16 mouse cellular contexts compared by ENCODE assay signal in genomic region chr7:25294960-25295722, GRCm38 (mm10). TPM values are rescaled to one million over a fixed set of nuclear protein-coding genes. Genes with fewer than 3 reads are reported as not detected.
DNase-seq lines count a peak whose midpoint lies in the region; ATAC-seq lines count a peak whose summit lies in the region.
"Had no signal": no experiment of that assay in that cellular context is flagged by ENCODE, and none has a peak within 500 bp of the region (broad histone marks: within the 10 kb centered on the region; RNA-seq: fewer than 3 reads in every experiment).

No protein-coding gene starts in this region.

- H3K4me3 ChIP-seq in hindbrain, embryonic 15.5 days: 0 out of 2 replicates have a peak overlapping the region, but pooled peaks have one; percentile 91
- H3K4me3 ChIP-seq in hindbrain, embryonic 16.5 days (ENCODE audit: low read length): no peak overlapping the region

- H3K4me2 ChIP-seq in hindbrain, embryonic 15.5 days: peak overlapping the region; percentile 69
- H3K4me2 ChIP-seq in hindbrain, embryonic 16.5 days (ENCODE audit: low read length): no peak overlapping the region

- ATAC-seq in hindbrain, embryonic 15.5 days (ENCODE audit: low FRiP score, low read depth): no peak
- no peak for ATAC-seq in hindbrain, embryonic 16.5 days

- no peaks in the 10 kb centered on the region for H3K9me3 ChIP-seq in hindbrain, embryonic 15.5 days
- H3K9me3 ChIP-seq in hindbrain, embryonic 16.5 days (ENCODE audit: control insufficient read depth, low read length): no peaks in the 10 kb centered on the region

- DNase-seq in cerebellum, adult 11-12 months: peak; percentile 28
- no peak for DNase-seq in cerebellum, adult 11 months
- DNase-seq in spleen, postnatal 4 days (ENCODE audit: low spot score in 2 of 2): peak; percentile 15 to 64
- no peak for DNase-seq in spleen, adult 12 weeks (ENCODE audit: low spot score)
- DNase-seq in adrenal gland, adult 18-20 months (ENCODE audit: low spot score in 2 of 2): no peak
- DNase-seq in right cerebral cortex, adult 2 months (ENCODE audit: low spot score in 2 of 2): no peak
- DNase-seq: adrenal gland, adult 8-10 months; heart, adult 18-20 months; kidney, adult 18-20 months; left cerebral cortex, postnatal 4 days; thymus, adult 2 months had no signal

- H3K27me3 ChIP-seq in hindbrain, embryonic 15.5 days: no peaks in the 10 kb centered on the region
- H3K27me3 ChIP-seq in hindbrain, embryonic 16.5 days (replicated peaks; ENCODE audit: control insufficient read depth, insufficient read depth, low read length): no peaks in the 10 kb centered on the region

- 0 out of 2 replicates have a peak overlapping the region, but pooled peaks have one; percentile 2 for H3K9ac ChIP-seq in hindbrain, embryonic 15.5 days
- H3K9ac ChIP-seq in hindbrain, embryonic 16.5 days (ENCODE audit: low read depth, low read length): no peak overlapping the region
- H3K9ac ChIP-seq: liver, embryonic 14.5 days had no signal

- H3K4me1 ChIP-seq in hindbrain, embryonic 15.5 days (replicated peaks): peaks cover 46% of the 10 kb centered on the region
- H3K4me1 ChIP-seq in hindbrain, embryonic 16.5 days (ENCODE audit: control insufficient read depth, insufficient read depth, low read depth, low read length): peaks cover 16% of the 10 kb centered on the region

- H3K36me3 ChIP-seq in hindbrain, embryonic 15.5 days: peaks cover 54% of the 10 kb centered on the region
- H3K36me3 ChIP-seq in hindbrain, embryonic 16.5 days (ENCODE audit: control insufficient read depth, insufficient read depth, low read length): peaks cover 35% of the 10 kb centered on the region

- WGBS in hindbrain, embryonic 15.5 days: 86% methylated on average over 12 of the region's 12 CpGs
- WGBS in hindbrain, embryonic 16.5 days: 90% methylated on average over 12 of the region's 12 CpGs

- no peak overlapping the region for H3K27ac ChIP-seq in hindbrain, embryonic 15.5 days (replicated peaks)
- no peak overlapping the region; the same call in 1 of the 2 replicates for H3K27ac ChIP-seq in hindbrain, embryonic 16.5 days (ENCODE audit: low read depth, low read length)
- H3K27ac ChIP-seq: liver, embryonic 14.5 days had no signal

RNA-seq across cellular contexts. Expression of gene Pafah1b3, which starts 2.6 kb away (rescaled TPM):
- 558 and 579 TPM in 2 replicates for polyA plus RNA-seq in hindbrain, embryonic 15.5 days (2015; fragmentation: Nextera tagmentation; extraction: Ambion mirVana)
- polyA plus RNA-seq in hindbrain, embryonic 16.5 days (2015; fragmentation: Nextera tagmentation; extraction: Ambion mirVana): 566 and 571 TPM in 2 replicates
- 10 to 100 TPM; 23.3 to 30.4 TPM for total RNA-seq in adrenal gland, adult 18-20 months (2021)

RNA-seq across cellular contexts. Expression of gene Prr19, which starts 6.1 kb away (rescaled TPM):
- 3.5 and 4.6 TPM in 2 replicates for polyA plus RNA-seq in hindbrain, embryonic 15.5 days (2015; fragmentation: Nextera tagmentation; extraction: Ambion mirVana)
- polyA plus RNA-seq in hindbrain, embryonic 16.5 days (2015; fragmentation: Nextera tagmentation; extraction: Ambion mirVana): 4.7 and 4.8 TPM in 2 replicates
- total RNA-seq in adrenal gland, adult 18-20 months (2021): not detected
- total RNA-seq: adrenal gland, adult 8-10 months; heart, adult 18-20 months; heart, postnatal 25 days; layer of hippocampus, postnatal 36 days had no signal

RNA-seq across cellular contexts. Expression of gene Tmem145, which starts 10.8 kb away (rescaled TPM):
- polyA plus RNA-seq in hindbrain, embryonic 15.5 days (2015; fragmentation: Nextera tagmentation; extraction: Ambion mirVana): 84.1 and 101 TPM in 2 replicates
- 78.7 and 85.0 TPM in 2 replicates for polyA plus RNA-seq in hindbrain, embryonic 16.5 days (2015; fragmentation: Nextera tagmentation; extraction: Ambion mirVana)
- total RNA-seq in adrenal gland, adult 18-20 months (2021): 1 to 10 TPM; 2.5 to 2.9 TPM
- total RNA-seq: heart, adult 18-20 months; heart, postnatal 25 days had no signal
- polyA plus RNA-seq: liver, embryonic 14.5 days had no signal

RNA-seq across cellular contexts. Expression of gene Megf8, which starts 21.8 kb away (rescaled TPM):
- polyA plus RNA-seq in hindbrain, embryonic 15.5 days (2015; fragmentation: Nextera tagmentation; extraction: Ambion mirVana): 23.9 and 25.1 TPM in 2 replicates
- polyA plus RNA-seq in hindbrain, embryonic 16.5 days (2015; fragmentation: Nextera tagmentation; extraction: Ambion mirVana): 23.6 and 23.7 TPM in 2 replicates
- 10 to 100 TPM; 37.8 to 47.0 TPM for total RNA-seq in adrenal gland, adult 18-20 months (2021)

RNA-seq across cellular contexts. Expression of gene Cic, which starts 27.6 kb away (rescaled TPM):
- 32.5 and 38.5 TPM in 2 replicates for polyA plus RNA-seq in hindbrain, embryonic 15.5 days (2015; fragmentation: Nextera tagmentation; extraction: Ambion mirVana)
- polyA plus RNA-seq in hindbrain, embryonic 16.5 days (2015; fragmentation: Nextera tagmentation; extraction: Ambion mirVana): 31.0 and 36.4 TPM in 2 replicates
- 100 to 1,000 TPM in 1 of 2 experiments, 10 to 100 TPM in 1; 96.8 to 123 TPM for total RNA-seq in adrenal gland, adult 18-20 months (2021)

Comparison
In these comparisons a context has a peak if more than half of its experiments do, and no peak if none do; other contexts are left out.
1. DNase-seq: peak in cerebellum, adult 11-12 months (single experiment) and spleen, postnatal 4 days (2 of 2); none in cerebellum, adult 11 months (single experiment), spleen, adult 12 weeks (single experiment), adrenal gland, adult 18-20 months (0 of 2) and right cerebral cortex, adult 2 months (0 of 2).